Mouse (Mus musculus) T-helper 17 cell (primary cell): ENCODE measurements around the gene Mturn.

Source experiments
- in situ Hi-C, 2 experiments: fragments of 300-600 bp; cut with MboI, MseI; formaldehyde crosslinking; loops; 1 replicate in 1 of 2; 2 replicates in 1 of 2; pipeline ENCODE4 v1.15.1; 2025; ENCODE audit warnings: high pct_unique_total_duplicates in 2 of 2

Gene Mturn

GRCm38 (mm10) chr6:54726796-54727195, 45.4 kb downstream of the Mturn start:
- in situ Hi-C loops, result no loop called here

- in situ Hi-C loops, result no loop called here
Measured at GRCm38 (mm10) chr6:54727416-54727815, 46.0 kb downstream of the Mturn start.

GRCm38 (mm10) chr6:54729451-54730105, 48.2 kb downstream of the Mturn start:
- in situ Hi-C loops, result no loop called here

GRCm38 (mm10) chr6:54731726-54732125, 50.3 kb downstream of the Mturn start:
- in situ Hi-C loops, result no loop called here

- in situ Hi-C loops, result no loop called here
Measured at GRCm38 (mm10) chr6:54732721-54733120, 51.3 kb downstream of the Mturn start.

GRCm38 (mm10) chr6:54736126-54736525, 54.7 kb downstream of the Mturn start:
- in situ Hi-C loops, result no loop called here

GRCm38 (mm10) chr6:54737255-54737654, 55.8 kb downstream of the Mturn start:
- in situ Hi-C loops, result no loop called here

GRCm38 (mm10) chr6:54737684-54738083, 56.3 kb downstream of the Mturn start:
- in situ Hi-C loops, result no loop called here

- in situ Hi-C loops, result no loop called here
Measured at GRCm38 (mm10) chr6:54749056-54749455, 67.6 kb downstream of the Mturn start.

- in situ Hi-C loops, result no loop called here
Measured at GRCm38 (mm10) chr6:54751621-54752020, 70.2 kb downstream of the Mturn start.

GRCm38 (mm10) chr6:54752076-54752475, 70.7 kb downstream of the Mturn start:
- in situ Hi-C loops, result no loop called here
